Mouse (Mus musculus): ENCODE measurements around the gene Eps8l3. TPM values are rescaled to one million over a fixed set of nuclear protein-coding genes. Genes with fewer than 3 reads are reported as not detected.

The Eps8l3 gene
- polyA plus RNA-seq (2021; fragmentation: Nextera tagmentation) = not detected in 2 replicates
- long read RNA-seq, experiment 1, partial matches to known transcripts = 0 of 1 reads
- long read RNA-seq, experiment 1, other reads (novel, unspliced or antisense) = 1 of 1 reads
- long read RNA-seq, experiment 2 = 0 reads

GRCm38 (mm10) chr3:107877005-107877404 is at the start of gene Eps8l3:
Gene Eps8l3, plus strand, starts transcription at chr3:107877229.

GRCm38 (mm10) chr3:107895720-107896569 is 18.9 kb downstream of the Eps8l3 start, which contains the start of gene Gstm5:
Gene Gstm5, plus strand, starts transcription at chr3:107895821.

GRCm38 (mm10) chr3:107931670-107932069 is 54.6 kb downstream of the Eps8l3 start, which contains the start of gene Gstm7:
Gene Gstm7, minus strand, starts transcription at chr3:107931817.

Other genes starting within 250 kb of the Eps8l3 start
- not detected in 2 replicates for gene Gm10961, start 245.9 kb upstream of the Eps8l3 start, polyA plus RNA-seq (2021; fragmentation: Nextera tagmentation)
- gene Strip1, start 245.5 kb upstream of the Eps8l3 start, polyA plus RNA-seq (2021; fragmentation: Nextera tagmentation) = 40.1 and 50.6 TPM in 2 replicates
- gene Ahcyl1, start 180.7 kb upstream of the Eps8l3 start, polyA plus RNA-seq (2021; fragmentation: Nextera tagmentation) = 64.2 and 68.1 TPM in 2 replicates
- 2.2 and 3.8 TPM in 2 replicates for gene Csf1, start 116.8 kb upstream of the Eps8l3 start, polyA plus RNA-seq (2021; fragmentation: Nextera tagmentation)
- 302 and 421 TPM in 2 replicates for gene Gstm5, start 18.6 kb downstream of the Eps8l3 start, polyA plus RNA-seq (2021; fragmentation: Nextera tagmentation)
- 32.2 and 40.5 TPM in 2 replicates for gene Gstm7, start 54.6 kb downstream of the Eps8l3 start, polyA plus RNA-seq (2021; fragmentation: Nextera tagmentation)
- gene Gstm6, start 66.5 kb downstream of the Eps8l3 start, polyA plus RNA-seq (2021; fragmentation: Nextera tagmentation) = 6.7 and 7.0 TPM in 2 replicates
- not detected in 2 replicates for gene Gstm3, start 92.1 kb downstream of the Eps8l3 start, polyA plus RNA-seq (2021; fragmentation: Nextera tagmentation)
- gene Gstm2, start 109.2 kb downstream of the Eps8l3 start, polyA plus RNA-seq (2021; fragmentation: Nextera tagmentation) = 4.3 and 5.4 TPM in 2 replicates
- 444 and 459 TPM in 2 replicates for gene Gstm1, start 140.7 kb downstream of the Eps8l3 start, polyA plus RNA-seq (2021; fragmentation: Nextera tagmentation)
- 17.6 and 19.8 TPM in 2 replicates for gene Gstm4, start 167.7 kb downstream of the Eps8l3 start, polyA plus RNA-seq (2021; fragmentation: Nextera tagmentation)
- 19.0 and 24.4 TPM in 2 replicates for gene Ampd2, start 209.4 kb downstream of the Eps8l3 start, polyA plus RNA-seq (2021; fragmentation: Nextera tagmentation)
- 0.16 TPM in 1 of 2 replicates, not detected in the other for gene Gnat2, start 215.6 kb downstream of the Eps8l3 start, polyA plus RNA-seq (2021; fragmentation: Nextera tagmentation)

All from left cerebral cortex, adult 6 months (tissue).